Mouse (Mus musculus) urinary bladder, postnatal 25 days (tissue): Measurements from ENCODE around the gene Olfr1019.

Source experiments
- DNase-seq: peaks from one replicate; pipeline ENCODE4 v3.0.0; 2022; ENCODE audit warnings: low spot score

Gene Olfr1019

DNA sequence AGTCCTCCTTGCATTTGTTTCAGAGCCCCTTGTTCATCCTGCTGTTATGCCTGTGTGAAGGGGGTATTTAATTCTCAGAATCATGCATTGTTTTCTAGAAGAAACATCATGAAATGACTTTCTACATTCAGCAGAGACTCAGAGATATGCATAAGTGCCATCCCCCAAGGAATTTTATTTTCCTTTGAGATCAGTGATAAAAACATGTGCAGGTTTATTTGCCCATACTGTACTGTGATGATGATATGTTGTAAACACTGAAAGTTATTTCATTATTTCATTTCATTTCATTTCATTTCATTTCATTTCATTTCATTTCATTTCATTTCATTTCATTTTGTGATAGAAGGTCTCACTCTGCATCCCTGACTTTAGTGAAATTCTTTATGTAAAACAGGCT lies at the start of gene Olfr1019:
TSS of gene Olfr1019 (minus strand) at position 101 of the 400 bp plus-strand sequence.
- no peak for DNase-seq

GRCm38 (mm10) chr2:85885340-85885739 lies 40.1 kb upstream of the Olfr1019 start, which contains the start of gene Olfr1023:
TSS of gene Olfr1023 (plus strand) at chr2:85885640.
- no peak for DNase-seq

DNA sequence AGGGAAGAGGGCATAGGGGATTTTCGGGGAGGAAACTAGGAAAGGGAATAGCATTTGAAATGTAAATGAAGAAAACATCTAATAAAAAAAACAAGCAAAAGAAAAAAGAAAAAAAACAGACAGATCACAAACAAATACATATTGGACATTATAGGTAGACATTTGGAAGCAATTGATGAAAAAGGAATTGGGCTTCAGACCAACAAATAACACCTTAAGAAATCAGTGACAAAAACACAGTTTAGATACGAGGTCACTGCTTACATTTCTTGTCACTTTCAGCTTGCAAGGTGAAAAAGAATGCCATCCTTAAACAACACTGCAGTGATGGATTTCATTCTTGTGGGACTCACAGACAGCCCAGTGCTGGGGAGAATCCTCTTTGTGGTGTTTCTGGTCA lies 23.0 kb upstream of the Olfr1019 start, which contains the start of gene Olfr1022:
TSS of gene Olfr1022 (plus strand) at position 301 of the 400 bp plus-strand sequence.
- DNase-seq: no peak

- no peak for DNase-seq
Observed at GRCm38 (mm10) chr2:85846730-85847129, 1.4 kb upstream of the Olfr1019 start, which contains the start of gene Olfr1020. TSS of gene Olfr1020 (plus strand) at chr2:85847030.

DNA sequence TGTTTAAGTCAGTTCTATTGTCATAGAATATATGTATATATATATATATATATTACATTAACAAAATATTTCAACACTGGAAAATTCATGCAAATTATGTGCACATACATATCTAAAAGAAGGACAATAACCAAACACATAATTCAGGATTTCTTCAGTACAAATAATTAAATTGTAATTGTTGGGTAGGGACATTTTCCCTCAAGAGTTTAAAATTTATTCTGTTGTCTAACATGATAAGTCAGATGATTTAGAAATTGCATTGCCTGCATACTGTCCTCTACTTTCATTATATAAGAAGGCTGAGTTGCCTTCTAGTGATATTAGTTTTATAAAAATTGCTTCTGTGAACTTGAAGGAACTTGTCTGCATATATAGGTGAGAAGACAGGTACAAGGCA lies 27.1 kb downstream of the Olfr1019 start, which contains the start of gene Olfr1018:
TSS of gene Olfr1018 (plus strand) at position 301 of the 400 bp plus-strand sequence.
- DNase-seq: no peak

- no peak for DNase-seq
Observed at GRCm38 (mm10) chr2:85804501-85804900, 40.8 kb downstream of the Olfr1019 start.

- DNase-seq: no peak
Observed at GRCm38 (mm10) chr2:85802444-85802843, 42.8 kb downstream of the Olfr1019 start, which contains the start of gene Olfr1016. TSS of gene Olfr1016 (minus strand) at chr2:85802544.

GRCm38 (mm10) chr2:85792331-85792730 lies 53.0 kb downstream of the Olfr1019 start:
- no peak for DNase-seq
